Mouse (Mus musculus): ENCODE data around the gene H2-T3.
"Not testable (repeated sequence)": the region's sequence is repeated elsewhere in the genome, so short reads cannot be mapped to it uniquely, and the experiment has no call there.

GRCm38 (mm10) chr17:36178938-36179337 lies 11.1 kb downstream of the H2-T3 start:
- TF ChIP-seq GATA1 (IDR thresholded peaks at IDR 0.05; ENCODE audit: borderline replicate concordance, low read length); GATA2 (IDR thresholded peaks at IDR 0.05; ENCODE audit: borderline replicate concordance, low read depth, low read length); CTCF (IDR thresholded peaks at IDR 0.05; ENCODE audit: low read depth, low read length); TAL1 (conservative IDR thresholded peaks at IDR 0.05; ENCODE audit: low read depth, low read length): not testable (repeated sequence)
